Mouse (Mus musculus) heart, embryonic 16.5 days (tissue): ENCODE results near the gene Slc16a8. TPM values are rescaled to one million over a fixed set of nuclear protein-coding genes. Genes with fewer than 3 reads are reported as not detected.

ENCODE experiments used
- ATAC-seq: fragments of 200-750 bp; cut with Nextera tagmentation; replicated peaks from 2 replicates; pipeline ENCODE4 v1.8.0; 2017; ENCODE audit warnings: moderate number of reproducible peaks; ENCODE audit not compliant: insufficient read depth, low FRiP score; ENCODE audit errors: extremely low read depth
- H3K27ac ChIP-seq: fragments of 300-500 bp; sonication (generic); 2 replicates; pipeline ENCODE4 v1.5.1; 2014; ENCODE audit warnings: mild to moderate bottlenecking, low read length, control low read depth, moderate library complexity
- H3K27me3 ChIP-seq: fragments of 300-500 bp; sonication (generic); 2 replicates; pipeline ENCODE4 v1.6.1; 2014; ENCODE audit warnings: low read length, mixed read lengths; ENCODE audit not compliant: control insufficient read depth, insufficient read depth
- H3K36me3 ChIP-seq: fragments of 300-500 bp; sonication (generic); 2 replicates; pipeline ENCODE4 v1.6.1; 2014; ENCODE audit not compliant: control insufficient read depth, insufficient read depth
- H3K4me1 ChIP-seq: fragments of 300-500 bp; sonication (generic); 2 replicates; pipeline ENCODE4 v1.6.1; 2014; ENCODE audit warnings: low read length, mixed read lengths; ENCODE audit not compliant: control insufficient read depth, insufficient read depth
- H3K4me2 ChIP-seq: fragments of 300-500 bp; sonication (generic); 2 replicates; pipeline ENCODE4 v1.6.1; 2014; ENCODE audit warnings: low read depth, mild to moderate bottlenecking, control low read depth, low read length
- H3K4me3 ChIP-seq: fragments of 300-500 bp; sonication (generic); 2 replicates; pipeline ENCODE4 v1.5.1; 2014; ENCODE audit warnings: mild to moderate bottlenecking, control low read depth, low read length
- H3K9ac ChIP-seq: fragments of 300-500 bp; sonication (generic); 2 replicates; pipeline ENCODE4 v1.6.1; 2014; ENCODE audit warnings: low read length, control low read depth
- H3K9me3 ChIP-seq: fragments of 300-500 bp; sonication (generic); replicated peaks from 2 replicates; pipeline ENCODE4 v1.6.1; 2016; ENCODE audit warnings: low read length; ENCODE audit not compliant: control insufficient read depth
- WGBS: fragments of 180-500 bp; shearing (Covaris S2); extraction: QIAGEN DNeasy Blood & Tissue Kit; methylation state at CpG from one replicate; pipeline ENCODE4 v1.1.7; 2014; 5-methylcytosine and 5-hydroxymethylcytosine counted together
- polyA plus RNA-seq: library from polyadenylated mRNA; unstranded; fragments of >200 nt; fragmentation: Nextera tagmentation; extraction: Ambion mirVana; gene quantifications from 2 replicates; pipeline ENCODE4 v1.2.1, GENCODE M21; 2015

Gene Slc16a8
- polyA plus RNA-seq, 1 experiment from 2014 or later, result 0.95 TPM

GRCm38 (mm10) chr15:79261095-79261725 is 6.6 kb upstream of the Slc16a8 start:
- peak; percentile 79 for ATAC-seq
- Histone ChIP-seq H3K9ac (peak overlapping the region; percentile 74), H3K27ac (peak overlapping the region; percentile 15; the same call in 1 of the 2 replicates), H3K9me3 (no peaks in the 10 kb centered on the region), H3K4me2 (peak overlapping the region; percentile 95), H3K4me3 (peak overlapping the region; percentile 58), H3K4me1 (peaks cover 10% of the 10 kb centered on the region), H3K36me3 (no peaks in the 10 kb centered on the region), H3K27me3 (peaks cover 16% of the 10 kb centered on the region)
- WGBS, result under 1% methylated on average over 58 of the region's 62 CpGs

GRCm38 (mm10) chr15:79258521-79258920 is 4.0 kb upstream of the Slc16a8 start:
- ATAC-seq, result no peak
- no peak overlapping the region for H3K9ac ChIP-seq
- H3K4me3 ChIP-seq, result no peak overlapping the region
- no peaks in the 10 kb centered on the region for H3K9me3 ChIP-seq
- peaks cover 10% of the 10 kb centered on the region for H3K4me1 ChIP-seq
- H3K27me3 ChIP-seq, result peaks cover 18% of the 10 kb centered on the region
- no peak overlapping the region for H3K4me2 ChIP-seq
- 40% methylated on average over 17 of the region's 17 CpGs for WGBS
- no peaks in the 10 kb centered on the region for H3K36me3 ChIP-seq
- no peak overlapping the region for H3K27ac ChIP-seq

GRCm38 (mm10) chr15:79252580-79252979 is 2.0 kb downstream of the Slc16a8 start:
- Histone ChIP-seq H3K9me3 (no peaks in the 10 kb centered on the region), H3K4me1 (peaks cover 10% of the 10 kb centered on the region), H3K9ac (peak overlapping the region; percentile 77), H3K4me3 (peak overlapping the region; percentile 50), H3K27ac (no peak overlapping the region), H3K27me3 (peaks cover 8% of the 10 kb centered on the region), H3K36me3 (peaks cover 14% of the 10 kb centered on the region), H3K4me2 (peak overlapping the region; percentile 84)
- 0 out of 2 replicates have a peak, but pooled peaks have one; percentile 25 for ATAC-seq
- 29% methylated on average over 24 of the region's 24 CpGs for WGBS

- Histone ChIP-seq H3K36me3 (peaks cover 14% of the 10 kb centered on the region), H3K4me1 (peaks cover 10% of the 10 kb centered on the region), H3K27ac (no peak overlapping the region), H3K4me3 (peak overlapping the region; percentile 50), H3K9me3 (no peaks in the 10 kb centered on the region), H3K4me2 (peak overlapping the region; percentile 84), H3K27me3 (peaks cover 8% of the 10 kb centered on the region), H3K9ac (peak overlapping the region; percentile 77)
- WGBS, result 2% methylated on average over 61 of the region's 61 CpGs
- ATAC-seq, result peak; percentile 58
Observed at GRCm38 (mm10) chr15:79251781-79252491, 2.6 kb downstream of the Slc16a8 start.

GRCm38 (mm10) chr15:79251168-79251567 is 3.4 kb downstream of the Slc16a8 start:
- WGBS, result 57% methylated on average over 7 of the region's 7 CpGs
- Histone ChIP-seq H3K27me3 (peaks cover 8% of the 10 kb centered on the region), H3K27ac (no peak overlapping the region), H3K4me3 (no peak overlapping the region), H3K4me2 (no peak overlapping the region), H3K4me1 (peaks cover 10% of the 10 kb centered on the region), H3K36me3 (peaks cover 22% of the 10 kb centered on the region), H3K9me3 (no peaks in the 10 kb centered on the region), H3K9ac (no peak overlapping the region)
- no peak for ATAC-seq

GRCm38 (mm10) chr15:79250236-79250635 is 4.3 kb downstream of the Slc16a8 start:
- no peak overlapping the region for H3K27ac ChIP-seq
- peaks cover 8% of the 10 kb centered on the region for H3K27me3 ChIP-seq
- H3K9me3 ChIP-seq, result no peaks in the 10 kb centered on the region
- no peak overlapping the region for H3K4me3 ChIP-seq
- peaks cover 28% of the 10 kb centered on the region for H3K36me3 ChIP-seq
- H3K4me1 ChIP-seq, result peaks cover 13% of the 10 kb centered on the region
- no peak overlapping the region for H3K4me2 ChIP-seq
- 86% methylated on average over 2 of the region's 2 CpGs for WGBS
- ATAC-seq, result no peak
- no peak overlapping the region for H3K9ac ChIP-seq

- H3K9ac ChIP-seq, result 0 out of 2 replicates have a peak overlapping the region, but pooled peaks have one; percentile 20
- peaks cover 45% of the 10 kb centered on the region for H3K36me3 ChIP-seq
- no peak overlapping the region for H3K4me2 ChIP-seq
- H3K4me1 ChIP-seq, result peaks cover 24% of the 10 kb centered on the region
- WGBS, result 89% methylated on average over 3 of the region's 3 CpGs
- no peaks in the 10 kb centered on the region for H3K27me3 ChIP-seq
- H3K27ac ChIP-seq, result peak overlapping the region; percentile 98
- H3K9me3 ChIP-seq, result peaks cover 2% of the 10 kb centered on the region; the same call in 1 of the 2 replicates
- ATAC-seq, result no peak
- H3K4me3 ChIP-seq, result no peak overlapping the region
Observed at GRCm38 (mm10) chr15:79245321-79245720, 9.2 kb downstream of the Slc16a8 start.

- H3K4me2 ChIP-seq, result no peak overlapping the region
- peaks cover 24% of the 10 kb centered on the region for H3K4me1 ChIP-seq
- no peak for ATAC-seq
- peaks cover 2% of the 10 kb centered on the region; the same call in 1 of the 2 replicates for H3K9me3 ChIP-seq
- WGBS, result 56% methylated on average over 7 of the region's 7 CpGs
- H3K27me3 ChIP-seq, result no peaks in the 10 kb centered on the region
- H3K9ac ChIP-seq, result peak overlapping the region; percentile 47
- H3K4me3 ChIP-seq, result no peak overlapping the region
- H3K36me3 ChIP-seq, result peaks cover 51% of the 10 kb centered on the region
- H3K27ac ChIP-seq, result peak overlapping the region; percentile 98
Observed at GRCm38 (mm10) chr15:79244071-79244893, 10.3 kb downstream of the Slc16a8 start.
